Mouse (Mus musculus): Measurements from ENCODE around the gene Tgfbr3.

DNA sequence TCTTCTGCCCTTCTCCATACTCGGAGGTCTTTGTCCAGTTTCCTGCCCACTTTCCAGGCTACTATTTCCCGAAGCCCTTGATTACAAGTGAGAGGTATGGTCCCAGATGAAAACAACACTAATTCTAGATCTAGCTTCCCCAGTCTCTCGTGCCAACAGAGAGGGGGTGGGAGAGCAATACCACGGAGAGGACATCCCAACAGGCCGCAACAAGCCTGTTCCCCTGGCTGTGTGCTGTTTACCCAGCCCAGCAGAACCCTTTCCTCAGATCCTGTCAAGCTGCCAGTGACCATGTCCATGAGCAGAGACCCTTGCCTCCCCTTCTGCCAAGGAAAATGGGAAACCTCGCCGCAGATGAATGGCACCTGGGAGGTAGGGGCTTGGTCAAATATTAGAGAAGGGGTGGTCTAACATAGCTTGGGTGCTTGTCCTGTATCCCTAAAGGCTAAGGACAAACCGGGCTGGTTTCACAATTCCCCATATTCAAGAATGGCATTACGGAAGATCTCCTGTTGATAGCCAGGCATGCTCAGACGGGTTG, 77.5 kb downstream of the Tgfbr3 start:
- TF ChIP-seq CTCF (IDR thresholded peaks at IDR 0.05; ENCODE audit: extremely low read depth, insufficient read length, insufficient replicate concordance, low read depth, low read length) (no peak), POLR2A (IDR thresholded peaks at IDR 0.05; ENCODE audit: low read depth, low read length) (no peak)

Measured in small intestine, adult 2 months (tissue).